9 mouse cellular contexts compared by ENCODE assay signal in genomic region chr8:81360518-81360917, GRCm38 (mm10). TPM values are rescaled to one million over a fixed set of nuclear protein-coding genes. Genes with fewer than 3 reads are reported as not detected.
A peak's percentile ranks its signal among the peaks of the same experiment; 100 is the strongest.
DNase-seq lines count a peak whose midpoint lies in the region; ATAC-seq and TF ChIP-seq lines count a peak whose summit lies in the region.
"Had no signal": no experiment of that assay in that cellular context is flagged by ENCODE, and none has a peak within 500 bp of the region (broad histone marks: within the 10 kb centered on the region; RNA-seq: fewer than 3 reads in every experiment).

No protein-coding gene starts in this region.

- TF ChIP-seq CTCF in left cerebral cortex, adult 2 months (IDR thresholded peaks at IDR 0.05), result no peak

- H3K9ac ChIP-seq in kidney, embryonic 14.5 days (ENCODE audit: low read depth, low read length), result no peak overlapping the region

- no peak overlapping the region for H3K4me2 ChIP-seq in kidney, embryonic 14.5 days (replicated peaks; ENCODE audit: low read depth, low read length)

- peak; percentile 51 for DNase-seq in right cerebral cortex, adult 18-20 months
- DNase-seq in right cerebral cortex, postnatal 4 days, result no peak
- DNase-seq in fibroblast of lung, adult 2 months (ENCODE audit: low read depth), result peak; percentile 24
- DNase-seq in left cerebral cortex, adult 2 months (ENCODE audit: extremely low spot score in 1 of 2, low spot score in 2 of 2), result peak; percentile 26 to 29
- DNase-seq in heart, postnatal 25 days (ENCODE audit: low spot score), result no peak
- DNase-seq in lung, adult 18-20 months, result no peak

- H3K4me3 ChIP-seq in left cerebral cortex, adult 2 months, result no peak overlapping the region
- H3K4me3 ChIP-seq in kidney, embryonic 14.5 days (ENCODE audit: low read length), result no peak overlapping the region
- H3K4me3 ChIP-seq: myocyte had no signal

- H3K36me3 ChIP-seq in kidney, embryonic 14.5 days (ENCODE audit: control insufficient read depth, insufficient read depth, low read length), result no peaks in the 10 kb centered on the region

- H3K9me3 ChIP-seq in kidney, embryonic 14.5 days (ENCODE audit: control insufficient read depth, low read length), result no peaks in the 10 kb centered on the region

- no peak for ATAC-seq in kidney, embryonic 14.5 days (ENCODE audit: low FRiP score, low TSS enrichment)
- ATAC-seq: lung, postnatal 0 days had no signal

- WGBS in kidney, embryonic 14.5 days, result 76% methylated on average over 2 of the region's 2 CpGs

- intact Hi-C loops in left cerebral cortex, adult 2 months (cut with DNase I), result no loop called here
- intact Hi-C loops in heart, postnatal 25 days (cut with DNase I), result no loop called here

- peak overlapping the region; percentile 32 for H3K27ac ChIP-seq in left cerebral cortex, adult 2 months
- no peak overlapping the region for H3K27ac ChIP-seq in kidney, embryonic 14.5 days (ENCODE audit: low read depth, low read length)

- no peaks in the 10 kb centered on the region for H3K27me3 ChIP-seq in kidney, embryonic 14.5 days (ENCODE audit: control insufficient read depth, insufficient read depth, low read length)

- no peaks in the 10 kb centered on the region for H3K4me1 ChIP-seq in kidney, embryonic 14.5 days (ENCODE audit: control insufficient read depth, insufficient read depth, low read length)

RNA-seq across cellular contexts. Expression of gene Inpp4b, which starts 18.2 kb away (rescaled TPM):
- 10 to 100 TPM in 1 of 2 experiments, 1 to 10 TPM in 1; 8.8 to 13.3 TPM for total RNA-seq in left cerebral cortex, adult 2 months (2021)
- polyA plus RNA-seq in kidney, embryonic 14.5 days (2014; fragmentation: Nextera tagmentation; extraction: Ambion mirVana), result 5.2 and 12.3 TPM in 2 replicates
- total RNA-seq in heart, postnatal 25 days (2021), result 10 to 100 TPM; 74.5 to 77.8 TPM

Comparison
In these comparisons a context has a peak if more than half of its experiments do, and no peak if none do; other contexts are left out.
1. DNase-seq: peak in right cerebral cortex, adult 18-20 months (single experiment), fibroblast of lung, adult 2 months (single experiment) and left cerebral cortex, adult 2 months (2 of 2); none in right cerebral cortex, postnatal 4 days (single experiment), heart, postnatal 25 days (single experiment) and lung, adult 18-20 months (0 of 2).
2. RNA of gene Inpp4b, which starts 18.2 kb away (total RNA-seq): 74.5 to 77.8 TPM in heart, postnatal 25 days; 8.8 to 13.3 TPM in left cerebral cortex, adult 2 months; every median in the first group is over 4 times any median in the second.